Mouse (Mus musculus): ENCODE data around the gene Yrdc.

DNA sequence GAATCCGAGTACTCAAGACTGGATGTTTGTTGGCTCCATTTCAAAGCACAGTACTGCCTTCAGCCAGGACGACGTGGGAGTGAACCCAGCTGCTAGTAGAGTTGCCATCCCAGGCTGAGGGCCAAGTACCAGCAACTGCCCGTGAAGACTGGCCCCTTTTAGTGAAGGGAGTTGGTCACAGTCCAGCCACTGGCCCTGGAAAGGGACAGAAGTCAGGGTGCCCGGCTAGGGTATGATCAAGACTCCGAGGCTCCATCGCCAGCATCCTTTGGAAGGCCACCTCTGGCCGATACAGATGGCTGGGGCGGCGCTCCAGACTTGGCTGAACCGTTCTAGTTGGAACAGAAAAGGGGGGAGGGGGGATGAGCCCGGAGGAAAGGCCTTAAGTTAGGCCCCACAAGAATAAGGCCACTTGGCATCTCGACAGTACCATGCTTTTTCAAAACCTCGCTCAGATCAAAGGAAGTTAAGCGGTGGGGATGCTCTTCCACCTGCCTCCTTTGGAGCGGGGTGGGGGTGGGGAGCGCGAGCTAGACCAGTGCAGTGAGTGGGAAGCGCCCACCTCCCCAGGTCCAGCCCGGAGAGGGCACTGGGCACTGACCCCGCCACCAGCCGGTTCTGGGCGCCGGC lies 733 bp upstream of the Yrdc start:
- TF ChIP-seq CTCF (IDR thresholded peaks at IDR 0.05; ENCODE audit: low read depth): no peak
- TF ChIP-seq EP300 (optimal IDR thresholded peaks at IDR 0.05): no peak

Measured in stomach, postnatal 0 days (tissue).